Mouse (Mus musculus): ENCODE measurements around the gene Pcnx2.

- TF ChIP-seq CTCF (IDR thresholded peaks at IDR 0.05; ENCODE audit: low read depth, low read length), result no peak
- no peak for TF ChIP-seq GATA1 (IDR thresholded peaks at IDR 0.05; ENCODE audit: borderline replicate concordance, low read length)
- TF ChIP-seq TAL1 (conservative IDR thresholded peaks at IDR 0.05; ENCODE audit: low read depth, low read length), result no peak
- TF ChIP-seq GATA2 (IDR thresholded peaks at IDR 0.05; ENCODE audit: borderline replicate concordance, low read depth, low read length), result no peak
Measured at GRCm38 (mm10) chr8:125909661-125910364, 11.7 kb upstream of the Pcnx2 start.

Data from G1E (cell line).